Mouse (Mus musculus): ENCODE results near the gene Slc4a3.

The Slc4a3 gene

DNA sequence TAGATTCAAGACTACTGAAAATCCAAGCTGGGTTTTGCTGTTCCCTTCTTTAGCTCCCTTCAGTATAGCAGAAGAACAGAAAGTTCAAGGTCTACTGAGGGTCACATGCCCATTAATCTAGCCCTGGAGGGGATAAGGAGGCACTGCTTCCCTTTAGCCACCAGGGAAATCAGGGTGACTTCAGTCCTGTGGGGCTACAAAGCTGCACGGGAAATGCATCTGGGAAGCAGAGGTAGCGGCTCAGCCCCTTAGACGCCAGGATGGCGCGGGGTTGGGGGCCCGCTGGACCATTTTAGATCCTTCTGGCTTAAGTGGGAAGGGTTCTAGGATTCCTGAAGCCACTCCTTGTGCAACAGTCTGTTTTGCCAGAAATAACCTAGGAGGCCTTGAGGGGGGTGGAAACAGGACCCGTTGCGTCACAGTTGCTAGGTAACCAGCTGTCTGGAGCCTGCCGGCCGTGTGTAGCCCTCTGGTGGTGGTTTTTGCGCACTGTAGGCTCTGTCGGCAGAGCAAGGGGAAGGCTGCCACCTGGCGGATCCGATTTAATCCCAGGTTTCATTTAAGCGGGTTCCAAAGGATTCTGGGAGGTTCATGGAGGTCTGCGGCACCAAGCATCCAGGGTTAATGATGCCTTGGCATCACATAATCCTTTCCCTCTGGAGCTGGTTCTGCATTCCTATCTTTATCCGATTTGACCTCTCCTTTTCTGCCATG is 13.3 kb downstream of the Slc4a3 start:
- peak; percentile 56 to 83 for DNase-seq (ENCODE audit: low spot score in 2 of 2)

DNA sequence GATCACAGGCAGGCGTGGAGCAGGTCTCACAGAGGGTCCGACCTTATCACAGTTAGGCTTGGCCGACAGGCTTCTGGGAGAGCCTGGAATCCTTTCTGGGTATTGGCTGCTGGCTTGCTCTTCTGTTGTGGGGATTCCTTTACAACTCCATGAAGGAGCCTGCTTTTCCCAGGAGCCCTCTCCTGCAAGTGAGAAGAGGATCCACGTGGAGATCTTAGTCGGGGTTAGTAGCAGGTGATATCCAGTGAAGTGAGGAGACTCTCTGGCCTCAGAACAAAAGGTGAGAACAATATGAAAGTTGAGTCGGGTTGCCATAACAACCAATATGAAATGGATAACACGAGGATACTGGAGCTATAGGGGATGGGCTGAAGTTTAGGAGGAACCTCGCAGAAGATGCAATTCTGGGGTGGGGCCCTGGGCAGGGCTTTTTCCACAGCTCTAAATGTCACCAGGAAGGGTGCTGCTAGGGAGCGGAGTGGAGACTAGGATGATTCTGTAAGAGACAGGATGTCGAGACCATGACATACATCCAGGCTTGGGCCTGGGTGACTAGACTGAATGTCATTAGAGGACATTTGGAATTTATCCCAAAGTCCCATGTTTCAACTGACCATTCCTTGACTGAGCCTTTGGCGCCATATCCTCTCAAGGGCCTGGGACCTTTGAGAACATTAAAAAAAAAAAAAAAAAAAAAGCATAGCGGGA is 14.3 kb downstream of the Slc4a3 start:
- no peak for DNase-seq (ENCODE audit: low spot score in 2 of 2)

GRCm38 (mm10) chr1:75561221-75561897 is 15.3 kb downstream of the Slc4a3 start:
- DNase-seq (ENCODE audit: low spot score in 2 of 2) = no peak

DNA sequence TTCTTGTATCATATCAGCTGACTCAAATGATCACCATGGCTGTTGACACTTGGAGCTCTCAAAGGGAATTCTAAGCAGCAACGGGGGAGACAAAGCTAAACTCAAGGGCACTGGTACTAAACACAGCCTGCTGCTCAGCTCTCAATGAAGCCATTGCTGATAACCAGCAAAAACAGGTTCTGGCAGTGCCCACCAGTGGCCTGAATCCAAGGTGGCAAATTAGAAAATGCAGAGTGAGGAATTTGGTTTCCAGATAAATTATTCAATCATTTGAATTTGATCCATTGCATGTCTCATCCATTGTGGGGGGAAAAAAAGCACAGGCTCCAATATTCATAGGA is 15.8 kb downstream of the Slc4a3 start:
- DNase-seq (ENCODE audit: low spot score in 2 of 2) = no peak

GRCm38 (mm10) chr1:75564102-75564501 is 18.0 kb downstream of the Slc4a3 start:
- no peak for DNase-seq (ENCODE audit: low spot score in 2 of 2)

DNA sequence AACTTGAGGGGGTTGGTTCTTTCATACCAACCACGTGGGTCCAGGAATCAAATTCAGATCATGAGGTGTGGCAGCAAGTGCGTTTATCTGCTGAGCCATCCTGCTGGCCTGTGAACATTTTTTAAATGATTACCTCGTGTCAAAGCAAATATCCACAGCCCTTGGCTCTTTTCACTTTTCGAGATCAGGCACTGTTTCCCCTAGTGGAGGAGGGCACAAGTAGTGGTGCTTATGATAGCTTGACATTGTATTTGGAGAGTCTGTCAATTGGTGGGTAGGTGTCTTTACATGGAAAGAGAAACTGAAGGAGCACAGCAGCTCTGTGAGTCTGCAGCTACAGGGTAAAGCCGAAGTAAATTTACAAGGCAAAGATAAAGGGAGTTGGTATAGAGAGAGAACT is 18.9 kb downstream of the Slc4a3 start:
- peak in 1 of 2 experiments; percentile 26 for DNase-seq (ENCODE audit: low spot score in 2 of 2)

- DNase-seq (ENCODE audit: low spot score in 2 of 2) = peak in 1 of 2 experiments; percentile 74
Measured at GRCm38 (mm10) chr1:75565616-75566015, 19.6 kb downstream of the Slc4a3 start.

DNA sequence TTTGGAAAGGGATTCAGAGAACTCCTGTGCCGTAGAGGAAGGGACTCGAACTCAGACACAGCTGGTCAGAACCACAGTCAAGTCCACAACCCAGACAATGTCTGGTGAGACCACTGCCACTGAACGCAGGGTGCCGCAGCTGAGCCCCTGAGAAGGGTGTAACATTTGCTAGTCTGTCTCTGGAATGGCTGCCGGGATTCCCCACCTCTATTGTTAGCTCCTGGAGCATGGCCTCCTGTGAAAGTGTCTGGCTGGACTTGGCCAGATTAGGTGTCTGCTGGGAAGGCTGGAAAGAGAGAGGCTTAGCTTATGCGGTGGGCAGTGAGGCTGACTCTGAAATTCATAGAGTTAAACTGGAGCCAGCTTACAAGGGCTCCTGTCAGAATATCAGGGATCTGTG is 24.3 kb downstream of the Slc4a3 start:
- no peak for DNase-seq (ENCODE audit: low spot score in 2 of 2)

DNA sequence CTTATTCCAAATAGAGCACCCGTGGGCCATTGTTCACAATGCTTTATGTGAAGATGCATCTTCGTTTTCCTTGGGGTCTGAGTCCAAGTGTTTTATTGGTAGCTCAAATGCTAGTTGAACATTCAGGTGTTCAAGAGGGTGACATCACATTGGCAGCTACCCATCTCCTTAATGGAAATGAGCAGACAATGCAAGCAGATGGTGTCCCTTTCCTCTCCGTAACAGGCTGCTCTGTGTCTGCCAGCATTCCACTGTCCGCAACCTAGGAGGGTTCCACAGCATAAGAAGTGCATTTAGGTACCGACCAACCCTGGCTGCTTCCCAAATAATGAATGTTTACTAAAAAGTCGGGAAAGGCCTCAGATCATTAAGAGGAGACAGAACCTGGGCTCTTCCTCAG is 26.7 kb downstream of the Slc4a3 start:
- no peak for DNase-seq (ENCODE audit: low spot score in 2 of 2)

GRCm38 (mm10) chr1:75573715-75574114 is 27.6 kb downstream of the Slc4a3 start:
- no peak for DNase-seq (ENCODE audit: low spot score in 2 of 2)

DNA sequence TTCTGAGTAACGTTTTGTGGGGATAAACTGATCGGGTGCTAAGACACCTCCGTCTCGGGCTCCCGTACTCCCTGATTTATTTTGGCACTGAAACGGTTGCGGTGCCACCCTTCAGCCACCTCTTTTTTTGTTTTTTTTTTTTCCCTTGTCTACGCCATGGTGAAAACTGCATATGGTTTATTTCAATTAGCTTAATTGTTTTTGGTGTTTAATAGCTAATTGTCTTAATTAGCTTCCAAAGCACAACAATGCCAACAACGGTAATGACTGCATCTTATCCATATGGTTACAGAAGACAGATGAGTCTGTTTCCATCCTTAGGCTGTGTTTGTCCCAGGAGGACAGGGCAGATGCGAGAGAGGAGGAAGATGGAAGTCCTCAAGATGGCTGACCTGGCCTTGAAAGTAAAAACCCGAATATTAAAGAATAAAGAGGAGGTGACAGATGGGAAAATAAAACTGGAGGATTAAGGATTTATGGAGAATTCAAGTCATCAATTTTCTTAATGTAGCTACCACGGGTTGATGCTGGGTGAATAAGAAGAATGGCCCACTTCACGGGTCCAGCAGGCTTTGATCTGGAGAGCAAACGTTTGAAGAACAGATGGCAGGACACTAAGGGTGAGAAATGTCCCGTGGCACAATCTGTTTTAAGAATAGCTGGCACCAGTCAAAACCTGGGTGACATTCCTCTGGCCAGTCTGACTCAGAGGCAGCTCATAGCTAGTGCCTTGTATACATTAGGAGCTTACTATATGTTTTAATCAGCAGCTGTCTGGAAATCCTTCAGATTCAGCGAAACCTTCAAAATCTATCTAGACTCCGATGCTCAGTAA is 28.6 kb downstream of the Slc4a3 start:
- no peak for DNase-seq (ENCODE audit: low spot score in 2 of 2)

DNA sequence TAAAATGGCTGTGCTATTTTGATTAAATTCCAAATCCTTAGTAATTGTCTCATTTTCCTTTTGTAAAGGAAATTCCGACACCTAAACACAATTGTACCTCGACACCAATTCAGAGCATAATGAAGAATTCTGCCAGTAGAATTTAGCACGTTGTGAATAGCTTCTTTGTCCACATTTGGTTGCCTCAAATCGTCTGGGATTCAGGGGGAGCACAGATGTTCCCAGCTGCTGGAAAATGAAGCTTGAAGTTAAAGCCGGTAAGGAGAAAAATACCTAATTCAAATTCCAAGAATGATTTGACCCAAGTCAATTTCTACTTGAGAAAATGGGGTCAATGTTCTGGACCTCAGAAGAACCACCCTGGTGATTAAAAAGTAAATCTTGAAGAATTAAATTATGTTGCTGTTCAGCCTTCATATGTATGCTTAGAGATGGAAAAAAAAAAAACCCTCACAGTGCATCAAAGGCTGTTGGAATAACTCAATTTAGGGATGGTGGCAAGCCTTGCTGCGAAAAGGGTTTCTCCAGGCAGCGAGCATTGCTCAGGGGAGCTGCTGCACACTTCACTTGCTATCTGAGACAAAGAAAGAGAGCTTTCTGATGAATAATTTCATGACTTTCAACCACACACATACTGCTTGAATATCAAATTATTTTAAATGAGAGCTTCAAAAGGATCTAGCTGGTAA is 36.0 kb downstream of the Slc4a3 start:
- DNase-seq (ENCODE audit: low spot score in 2 of 2) = no peak

GRCm38 (mm10) chr1:75582625-75582956 is 36.5 kb downstream of the Slc4a3 start:
- no peak for DNase-seq (ENCODE audit: low spot score in 2 of 2)

- DNase-seq (ENCODE audit: low spot score in 2 of 2) = no peak
Measured at GRCm38 (mm10) chr1:75583034-75583433, 37.0 kb downstream of the Slc4a3 start.

GRCm38 (mm10) chr1:75586791-75587190 is 40.7 kb downstream of the Slc4a3 start:
- DNase-seq (ENCODE audit: low spot score in 2 of 2) = no peak

GRCm38 (mm10) chr1:75587738-75588719 is 42.0 kb downstream of the Slc4a3 start:
- DNase-seq (ENCODE audit: low spot score in 2 of 2) = no peak

- DNase-seq (ENCODE audit: low spot score in 2 of 2) = no peak
Measured at GRCm38 (mm10) chr1:75588874-75589273, 42.8 kb downstream of the Slc4a3 start.

GRCm38 (mm10) chr1:75589983-75590382 is 43.9 kb downstream of the Slc4a3 start:
- DNase-seq (ENCODE audit: low spot score in 2 of 2) = no peak

DNA sequence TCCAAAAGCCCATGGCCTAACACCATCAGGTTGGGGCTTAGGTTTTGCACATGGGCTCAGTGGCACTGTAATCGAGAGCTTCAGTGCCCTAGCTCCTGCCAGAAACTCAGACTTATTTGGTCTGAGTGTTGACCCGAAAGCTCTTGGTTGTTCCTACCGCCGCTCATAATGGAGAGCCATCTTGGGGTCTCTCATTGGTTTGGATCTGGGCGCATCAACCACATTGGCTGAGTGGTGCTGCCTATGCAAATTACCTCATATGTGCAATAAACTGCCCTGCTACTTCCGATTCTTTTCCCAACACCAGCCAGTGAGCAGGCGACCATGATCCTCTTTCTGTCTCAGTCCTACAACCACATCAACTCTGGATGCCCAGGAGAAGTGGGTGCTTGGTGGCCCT is 47.9 kb downstream of the Slc4a3 start:
- no peak for DNase-seq (ENCODE audit: low spot score in 2 of 2)

GRCm38 (mm10) chr1:75594836-75595235 is 48.8 kb downstream of the Slc4a3 start:
- DNase-seq (ENCODE audit: low spot score in 2 of 2) = no peak

All from natural killer cell, adult 2 months (primary cell).